Mouse (Mus musculus) mature B cell (primary cell): Measurements from ENCODE around the gene Rras.
"Not testable (repeated sequence)": the region's sequence is repeated elsewhere in the genome, so short reads cannot be mapped to it uniquely, and the experiment has no call there.

ENCODE experiments used
- in situ Hi-C: fragments of 300-500 bp; cut with MboI; formaldehyde crosslinking; loops from 2 replicates; pipeline ENCODE4 v1.14.3; 2019

The Rras gene

DNA sequence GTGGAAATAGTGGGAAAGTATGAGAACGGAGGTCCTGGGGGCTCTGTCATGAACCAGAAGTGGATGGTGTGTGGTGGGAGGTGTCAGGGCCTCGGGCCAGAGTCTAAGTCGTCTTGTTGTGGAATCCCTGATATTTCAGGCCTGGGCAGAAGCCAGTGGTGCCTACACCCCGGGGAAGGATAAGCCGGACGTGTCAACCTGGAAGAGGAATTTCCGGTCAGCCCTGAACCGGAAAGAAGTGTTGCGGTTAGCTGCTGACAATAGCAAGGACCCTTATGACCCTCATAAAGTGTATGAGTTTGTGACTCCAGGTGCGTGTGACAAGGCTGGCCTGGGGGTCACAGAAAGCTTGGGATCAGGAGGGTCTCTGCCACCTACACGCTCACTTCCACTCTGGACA is 18.0 kb upstream of the Rras start:
- in situ Hi-C loops = no loop called here

DNA sequence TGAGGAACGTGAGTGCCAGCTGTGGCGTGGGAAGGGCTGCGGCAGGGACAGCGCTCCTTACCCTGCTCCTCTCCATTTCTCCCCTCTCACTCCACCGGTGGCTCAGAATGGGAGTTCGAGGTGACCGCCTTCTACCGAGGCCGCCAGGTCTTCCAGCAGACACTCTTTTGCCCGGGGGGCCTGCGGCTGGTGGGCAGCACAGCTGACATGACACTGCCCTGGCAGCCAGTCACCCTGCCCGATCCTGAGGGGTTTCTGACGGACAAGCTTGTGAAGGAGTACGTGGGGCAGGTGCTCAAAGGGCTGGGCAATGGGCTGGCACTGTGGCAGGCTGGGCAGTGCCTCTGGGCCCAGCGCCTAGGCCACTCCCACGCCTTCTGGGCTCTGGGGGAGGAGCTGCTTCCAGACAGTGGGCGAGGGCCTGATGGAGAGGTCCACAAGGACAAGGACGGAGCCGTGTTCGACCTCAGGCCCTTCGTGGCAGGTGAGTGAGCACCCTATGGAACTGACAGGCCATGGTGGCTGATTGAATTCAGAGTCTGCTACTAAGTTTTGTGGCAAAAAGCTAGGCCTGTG is 17.1 kb upstream of the Rras start:
- in situ Hi-C loops = no loop called here

- in situ Hi-C loops = no loop called here
These were observed 15.3 kb upstream of the Rras start for GRCm38 (mm10) chr7:45002440-45002839.

DNA sequence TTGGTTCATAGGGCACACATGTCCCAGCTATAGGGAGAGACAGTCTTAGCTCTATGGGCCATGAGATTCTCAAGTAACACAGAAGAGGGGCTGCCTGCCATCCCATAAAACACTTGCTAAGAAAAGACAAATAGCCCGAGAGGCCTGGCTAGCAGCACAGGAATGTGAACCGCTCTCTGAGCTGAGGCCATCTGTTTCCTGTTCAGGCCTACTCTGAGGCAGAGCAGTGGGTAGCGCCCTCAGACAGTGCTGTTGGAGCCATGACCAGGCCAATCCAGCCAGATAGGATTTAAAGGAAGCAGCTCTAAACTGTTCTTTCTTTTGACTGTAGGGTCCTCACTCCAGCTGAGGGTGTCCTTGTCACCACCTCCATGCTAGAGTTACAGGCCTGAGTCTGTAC is 13.2 kb upstream of the Rras start:
- in situ Hi-C loops = no loop called here

- in situ Hi-C loops = no loop called here
These were observed 12.3 kb upstream of the Rras start for GRCm38 (mm10) chr7:45005321-45005992.

DNA sequence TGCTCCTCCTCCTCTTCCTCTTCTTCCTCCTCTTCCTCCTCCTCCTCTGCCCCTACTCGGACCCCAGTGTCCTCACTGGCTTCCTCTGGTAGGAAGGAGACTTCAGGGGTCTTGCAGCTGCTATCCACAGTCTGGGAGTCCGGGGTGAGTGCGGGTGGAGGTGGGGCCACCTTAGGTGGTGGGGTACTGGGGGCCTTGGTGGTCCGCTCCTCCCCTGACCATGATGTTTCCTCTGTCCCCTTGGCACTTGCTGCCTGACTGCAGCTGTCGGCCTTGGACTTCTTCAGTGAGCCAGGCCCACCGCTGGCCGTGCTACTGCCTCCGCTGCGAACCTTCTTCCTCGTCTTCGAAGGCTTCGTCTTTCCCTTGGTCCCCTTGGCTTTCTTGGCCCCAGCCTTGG is 11.3 kb upstream of the Rras start:
- in situ Hi-C loops = no loop called here

DNA sequence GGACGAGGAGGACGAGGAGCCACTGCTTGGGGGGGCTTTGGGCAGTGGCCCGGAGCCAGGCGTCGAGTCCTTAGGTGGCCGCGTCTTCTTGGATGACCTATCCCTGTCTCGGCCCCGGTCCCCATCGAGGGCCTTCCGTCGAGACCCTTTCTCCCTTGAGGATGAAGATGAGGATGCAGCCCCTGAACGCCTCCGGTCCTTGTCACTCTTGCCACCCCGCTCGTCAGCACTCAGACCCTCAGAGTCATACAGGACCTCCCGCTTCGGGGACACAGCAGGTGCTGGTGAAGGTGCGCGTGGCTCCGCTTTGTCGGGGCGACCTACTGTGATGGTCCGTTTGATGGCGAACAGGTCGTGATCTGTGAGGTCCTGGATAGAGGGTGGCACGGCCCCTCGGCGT is 10.6 kb upstream of the Rras start:
- in situ Hi-C loops = no loop called here

GRCm38 (mm10) chr7:45007846-45008245 is 9.9 kb upstream of the Rras start:
- in situ Hi-C loops = no loop called here

DNA sequence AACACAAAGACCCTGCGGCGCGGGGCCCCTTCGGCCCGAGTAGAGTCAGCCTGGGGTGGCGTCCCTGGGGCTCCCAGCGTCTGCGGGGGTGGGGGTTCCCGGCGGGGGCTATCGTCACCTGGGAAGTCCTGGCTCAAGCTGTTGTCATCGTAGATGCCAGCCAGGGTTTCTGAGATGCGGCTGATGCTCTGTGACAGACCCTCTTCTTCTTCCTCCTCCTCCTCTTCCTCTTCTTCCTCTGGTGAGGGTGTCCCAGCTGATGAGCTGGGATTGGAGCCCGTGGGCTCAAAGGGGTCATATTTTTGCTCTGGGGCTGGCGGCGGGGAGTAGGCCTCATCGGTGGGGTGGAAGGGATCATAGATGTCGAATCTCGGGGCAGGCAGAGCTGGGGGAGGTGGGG is 9.3 kb upstream of the Rras start:
- in situ Hi-C loops = no loop called here

- in situ Hi-C loops = no loop called here
These were observed 5.8 kb upstream of the Rras start for GRCm38 (mm10) chr7:45012011-45012410.

- in situ Hi-C loops = no loop called here
These were observed 4.9 kb upstream of the Rras start for GRCm38 (mm10) chr7:45012824-45013223.

- in situ Hi-C loops = no loop called here
These were observed 4.2 kb upstream of the Rras start for GRCm38 (mm10) chr7:45013366-45014095.

GRCm38 (mm10) chr7:45014096-45014451 is 3.7 kb upstream of the Rras start:
- in situ Hi-C loops = no loop called here

GRCm38 (mm10) chr7:45015344-45015956 is 2.3 kb upstream of the Rras start:
- in situ Hi-C loops = no loop called here

- in situ Hi-C loops = no loop called here
These were observed 1.7 kb upstream of the Rras start, which contains the start of gene Scaf1 for GRCm38 (mm10) chr7:45015957-45016612. Scaf1 (minus strand) TSS chr7:45016363.

DNA sequence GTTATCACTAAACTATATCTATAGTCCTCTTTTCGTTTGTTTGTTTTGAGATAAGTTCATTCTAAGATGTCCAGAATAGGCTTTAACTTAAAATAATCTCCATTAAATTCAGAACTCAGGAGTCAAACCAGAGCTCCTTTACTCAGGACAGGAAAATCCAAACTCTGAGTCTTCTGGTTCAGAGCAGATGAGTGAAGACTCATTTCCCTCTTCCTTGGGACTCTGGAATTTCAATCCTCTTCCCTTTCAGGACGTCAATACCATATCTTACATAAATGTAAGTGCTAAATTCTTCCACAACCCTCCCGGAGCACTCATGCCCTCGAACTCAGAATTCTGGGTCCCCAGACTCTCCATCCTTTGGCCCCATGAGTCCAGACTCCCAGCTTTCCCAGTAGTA is 1.0 kb upstream of the Rras start:
- in situ Hi-C loops = no loop called here

DNA sequence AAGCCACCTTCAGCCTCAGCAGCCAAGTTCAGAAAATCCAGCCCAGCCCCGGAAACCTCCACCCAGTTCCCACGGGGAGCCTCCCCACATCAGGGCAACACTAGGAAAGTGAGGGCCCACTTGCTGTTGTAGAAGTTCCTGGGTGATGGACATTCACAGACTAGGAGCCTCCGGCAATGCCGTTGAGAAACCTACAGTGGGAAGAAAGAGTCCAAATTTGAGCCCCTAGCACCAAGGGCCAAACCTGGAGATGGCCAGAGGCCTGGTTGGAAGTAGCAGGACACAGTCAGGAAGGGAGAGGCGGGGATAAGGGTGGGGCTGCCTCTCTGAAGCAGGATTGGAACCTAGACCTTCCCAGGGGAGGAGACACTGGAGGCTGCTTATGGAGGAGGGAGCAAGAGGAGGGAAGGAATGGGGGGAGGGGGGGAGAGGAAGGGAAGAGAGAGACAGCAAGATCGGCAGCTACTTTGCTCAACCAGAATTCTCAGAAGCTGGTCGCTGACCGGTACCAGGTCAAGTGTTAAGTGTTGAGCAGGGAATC is 1.3 kb downstream of the Rras start:
- in situ Hi-C loops = no loop called here

DNA sequence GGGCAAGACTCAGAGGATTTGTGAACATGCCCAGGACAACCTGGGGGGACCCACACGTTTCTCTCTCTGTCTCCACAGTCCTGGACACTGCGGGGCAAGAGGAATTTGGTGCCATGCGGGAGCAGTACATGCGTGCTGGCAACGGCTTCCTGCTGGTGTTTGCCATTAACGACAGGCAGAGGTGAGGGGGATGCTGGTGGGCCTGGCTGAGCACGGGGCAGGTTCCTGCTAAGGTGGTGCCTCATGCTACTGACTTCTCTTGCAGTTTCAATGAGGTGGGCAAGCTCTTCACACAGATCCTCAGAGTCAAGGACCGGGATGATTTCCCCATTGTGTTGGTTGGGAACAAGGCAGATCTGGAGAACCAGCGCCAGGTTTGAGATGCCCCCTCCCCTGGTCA is 2.5 kb downstream of the Rras start:
- in situ Hi-C loops = no loop called here

GRCm38 (mm10) chr7:45023711-45024110 is 6.0 kb downstream of the Rras start:
- in situ Hi-C loops = not testable (repeated sequence)

DNA sequence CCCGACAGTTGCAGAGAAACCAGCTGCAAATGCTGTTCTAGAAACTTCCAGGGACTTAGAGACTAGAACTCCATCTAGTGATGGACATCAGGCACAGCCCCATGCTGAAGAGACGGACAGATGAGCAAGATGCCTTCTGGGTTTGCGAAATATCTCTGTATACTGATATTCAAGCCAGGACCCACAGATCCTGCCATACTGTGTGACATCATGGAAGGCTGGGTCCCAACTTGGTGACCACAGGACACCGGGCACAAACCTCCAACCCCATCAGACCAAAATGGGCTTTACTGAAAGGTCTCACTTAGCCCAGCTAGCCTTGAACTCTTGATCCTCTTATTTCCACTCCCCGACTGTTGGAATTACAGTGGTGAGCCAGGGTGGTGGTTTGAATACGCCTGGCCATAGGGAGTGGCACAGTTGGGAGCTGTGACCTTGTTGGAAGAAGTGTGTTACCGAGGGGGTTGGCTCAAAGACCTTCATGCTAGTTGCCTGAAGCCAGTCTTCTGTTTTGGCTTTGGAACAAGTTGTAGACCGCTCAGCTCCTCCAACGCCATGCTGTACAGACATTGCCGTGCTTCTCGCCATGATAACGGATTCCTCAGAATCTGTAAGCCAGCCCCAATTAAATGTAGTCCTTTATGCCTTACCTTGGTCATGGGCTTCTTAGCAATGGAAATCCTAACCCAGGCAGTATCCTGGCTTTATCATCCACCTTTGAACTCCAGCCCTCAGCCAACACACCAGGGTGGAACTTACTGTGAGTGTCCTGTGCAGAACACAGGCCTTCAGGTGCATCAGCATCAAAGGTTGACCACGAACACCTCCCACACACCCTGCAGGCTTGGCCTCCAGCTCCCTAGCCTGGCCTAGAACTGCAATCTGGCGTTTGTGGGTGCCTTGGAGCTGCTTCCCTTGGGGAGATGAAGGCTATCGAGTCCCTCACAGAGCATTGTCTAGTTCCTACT is 6.8 kb downstream of the Rras start:
- in situ Hi-C loops = no loop called here
